ENCODE assay signal across 8 mouse cellular contexts in genomic region chr8:72491017-72491416, GRCm38 (mm10). TPM values are rescaled to one million over a fixed set of nuclear protein-coding genes. Genes with fewer than 3 reads are reported as not detected.
DNase-seq lines count a peak whose midpoint lies in the region; ATAC-seq and TF ChIP-seq lines count a peak whose summit lies in the region.

No protein-coding gene starts in this region.

- intact Hi-C loops in gastrocnemius, adult 2 months (cut with DNase I) = loop anchor here (5.0 to 10.0 kb wide), 2 partner anchors 76 to 734 kb away; no protein-coding TSS in a partner anchor

- peaks cover 25% of the 10 kb centered on the region for H3K36me3 ChIP-seq in forebrain, embryonic 15.5 days
- H3K36me3 ChIP-seq in liver, embryonic 15.5 days (replicated peaks) = peaks cover 63% of the 10 kb centered on the region

- no peak for DNase-seq in gastrocnemius, adult 2 months
- DNase-seq in gastrocnemius, adult 18-20 months (ENCODE audit: low spot score) = no peak
- DNase-seq in 3T3-L1 (ENCODE audit: low read depth, low spot score) = peak; percentile 57
- DNase-seq in adrenal gland, postnatal 10 days = no peak
- DNase-seq in adrenal gland, postnatal 36 days = no peak
- no peak for DNase-seq in layer of hippocampus, adult 18-20 months (ENCODE audit: low spot score in 2 of 2)

- peak overlapping the region; percentile 68; the same call in 1 of the 2 replicates for H3K4me2 ChIP-seq in forebrain, embryonic 15.5 days (replicated peaks)
- H3K4me2 ChIP-seq in liver, embryonic 15.5 days = peak overlapping the region; percentile 94

- peak overlapping the region; percentile 94 for H3K27ac ChIP-seq in gastrocnemius, adult 2 months
- H3K27ac ChIP-seq in forebrain, embryonic 15.5 days (replicated peaks) = no peak overlapping the region
- no peak overlapping the region for H3K27ac ChIP-seq in liver, embryonic 15.5 days (replicated peaks)

- peaks cover 34% of the 10 kb centered on the region for H3K4me1 ChIP-seq in forebrain, embryonic 15.5 days
- peaks cover 74% of the 10 kb centered on the region for H3K4me1 ChIP-seq in liver, embryonic 15.5 days (replicated peaks)

- WGBS in forebrain, embryonic 15.5 days = 79% methylated on average over 2 of the region's 2 CpGs
- 75% methylated on average over 2 of the region's 2 CpGs for WGBS in liver, embryonic 15.5 days (ENCODE audit: insufficient replicate concordance)

- no peak overlapping the region; the same call in 1 of the 2 replicates for H3K9ac ChIP-seq in forebrain, embryonic 15.5 days (replicated peaks)
- H3K9ac ChIP-seq in liver, embryonic 15.5 days = peak overlapping the region; percentile 92

- H3K27me3 ChIP-seq in forebrain, embryonic 15.5 days = no peaks in the 10 kb centered on the region
- no peaks in the 10 kb centered on the region for H3K27me3 ChIP-seq in liver, embryonic 15.5 days

- ATAC-seq in forebrain, embryonic 15.5 days (replicated peaks) = no peak
- no peak for ATAC-seq in liver, embryonic 15.5 days (ENCODE audit: insufficient read depth)

- TF ChIP-seq CTCF in gastrocnemius, adult 2 months (IDR thresholded peaks at IDR 0.05) = no peak

- H3K9me3 ChIP-seq in forebrain, embryonic 15.5 days = no peaks in the 10 kb centered on the region
- H3K9me3 ChIP-seq in liver, embryonic 15.5 days (replicated peaks) = no peaks in the 10 kb centered on the region

- H3K4me3 ChIP-seq in gastrocnemius, adult 2 months = peak overlapping the region; percentile 92
- peak overlapping the region; percentile 98 for H3K4me3 ChIP-seq in forebrain, embryonic 15.5 days
- H3K4me3 ChIP-seq in liver, embryonic 15.5 days (replicated peaks) = peak overlapping the region; percentile 98

RNA-seq across cellular contexts. Expression of gene Slc35e1, which starts 1.4 kb away (rescaled TPM):
- total RNA-seq in gastrocnemius, adult 2 months (2021) = 10 to 100 TPM; 44.8 to 52.0 TPM
- total RNA-seq in gastrocnemius, adult 18-20 months (2021) = 10 to 100 TPM; 48.0 to 51.1 TPM
- 13.8 and 14.7 TPM in 2 replicates for polyA plus RNA-seq in forebrain, embryonic 15.5 days (2015; fragmentation: Nextera tagmentation; extraction: Ambion mirVana)
- polyA plus RNA-seq in liver, embryonic 15.5 days (2015; fragmentation: Nextera tagmentation; extraction: Ambion mirVana) = 8.1 and 9.7 TPM in 2 replicates
- 10 to 100 TPM; 28.1 to 29.6 TPM for total RNA-seq in adrenal gland, postnatal 10 days (2021)
- 10 to 100 TPM; 36.2 to 37.7 TPM for total RNA-seq in adrenal gland, postnatal 36 days (2021)
- total RNA-seq in layer of hippocampus, adult 18-20 months (2021) = 10 to 100 TPM; 47.2 to 48.9 TPM

RNA-seq across cellular contexts. Expression of gene Cherp, which starts 16.0 kb away (rescaled TPM):
- total RNA-seq in gastrocnemius, adult 2 months (2021) = 10 to 100 TPM; 19.7 to 26.1 TPM
- total RNA-seq in gastrocnemius, adult 18-20 months (2021) = 10 to 100 TPM; 21.2 to 22.6 TPM
- polyA plus RNA-seq in forebrain, embryonic 15.5 days (2015; fragmentation: Nextera tagmentation; extraction: Ambion mirVana) = 46.8 and 52.7 TPM in 2 replicates
- polyA plus RNA-seq in liver, embryonic 15.5 days (2015; fragmentation: Nextera tagmentation; extraction: Ambion mirVana) = 19.1 and 20.5 TPM in 2 replicates
- total RNA-seq in adrenal gland, postnatal 10 days (2021) = 10 to 100 TPM; 49.2 to 57.8 TPM
- 10 to 100 TPM; 57.3 to 63.1 TPM for total RNA-seq in adrenal gland, postnatal 36 days (2021)
- 10 to 100 TPM; 76.7 to 79.4 TPM for total RNA-seq in layer of hippocampus, adult 18-20 months (2021)

RNA-seq across cellular contexts. Expression of gene 1700030K09Rik, which starts 47.3 kb away (rescaled TPM):
- 1 to 10 TPM; 3.3 to 4.8 TPM for total RNA-seq in gastrocnemius, adult 2 months (2021)
- total RNA-seq in gastrocnemius, adult 18-20 months (2021) = 1 to 10 TPM; 3.5 to 4.2 TPM
- polyA plus RNA-seq in forebrain, embryonic 15.5 days (2015; fragmentation: Nextera tagmentation; extraction: Ambion mirVana) = 22.2 and 23.1 TPM in 2 replicates
- polyA plus RNA-seq in liver, embryonic 15.5 days (2015; fragmentation: Nextera tagmentation; extraction: Ambion mirVana) = 2.9 and 3.4 TPM in 2 replicates
- 10 to 100 TPM in 1 of 2 experiments, 1 to 10 TPM in 1; 6.8 to 12.7 TPM for total RNA-seq in adrenal gland, postnatal 10 days (2021)
- total RNA-seq in adrenal gland, postnatal 36 days (2021) = 1 to 10 TPM; 7.1 to 8.1 TPM
- total RNA-seq in layer of hippocampus, adult 18-20 months (2021) = 10 to 100 TPM in 1 of 2 experiments, 1 to 10 TPM in 1; 9.7 to 10.1 TPM

RNA-seq across cellular contexts. Expression of gene Calr3, which starts 47.3 kb away (rescaled TPM):
- total RNA-seq in gastrocnemius, adult 2 months (2021) = 1 to 10 TPM; 3.1 to 4.2 TPM
- total RNA-seq in gastrocnemius, adult 18-20 months (2021) = 1 to 10 TPM; 3.5 to 4.7 TPM
- polyA plus RNA-seq in forebrain, embryonic 15.5 days (2015; fragmentation: Nextera tagmentation; extraction: Ambion mirVana) = 0.92 TPM in 2 replicates
- 0.35 and 0.58 TPM in 2 replicates for polyA plus RNA-seq in liver, embryonic 15.5 days (2015; fragmentation: Nextera tagmentation; extraction: Ambion mirVana)
- 1 to 10 TPM; 4.0 to 4.1 TPM for total RNA-seq in adrenal gland, postnatal 10 days (2021)
- 1 to 10 TPM; 3.7 to 4.3 TPM for total RNA-seq in adrenal gland, postnatal 36 days (2021)
- 1 to 10 TPM in 1 of 2 experiments, under 1 TPM in 1; 0.84 to 1.5 TPM for total RNA-seq in layer of hippocampus, adult 18-20 months (2021)

RNA-seq across cellular contexts. Expression of gene Med26, which starts 57.1 kb away (rescaled TPM):
- 10 to 100 TPM in 1 of 2 experiments, 1 to 10 TPM in 1; 7.0 to 17.2 TPM for total RNA-seq in gastrocnemius, adult 2 months (2021)
- 10 to 100 TPM in 1 of 2 experiments, 1 to 10 TPM in 1; 7.4 to 15.8 TPM for total RNA-seq in gastrocnemius, adult 18-20 months (2021)
- 18.2 and 19.9 TPM in 2 replicates for polyA plus RNA-seq in forebrain, embryonic 15.5 days (2015; fragmentation: Nextera tagmentation; extraction: Ambion mirVana)
- polyA plus RNA-seq in liver, embryonic 15.5 days (2015; fragmentation: Nextera tagmentation; extraction: Ambion mirVana) = 7.2 and 7.7 TPM in 2 replicates
- 10 to 100 TPM; 10.1 to 10.2 TPM for total RNA-seq in adrenal gland, postnatal 10 days (2021)
- total RNA-seq in adrenal gland, postnatal 36 days (2021) = 10 to 100 TPM in 1 of 2 experiments, 1 to 10 TPM in 1; 9.7 to 11.3 TPM
- total RNA-seq in layer of hippocampus, adult 18-20 months (2021) = 10 to 100 TPM; 10.3 to 10.5 TPM
